Mouse (Mus musculus) midbrain, embryonic 16.5 days (tissue): ENCODE results near the gene Arid3a. TPM values are rescaled to one million over a fixed set of nuclear protein-coding genes. Genes with fewer than 3 reads are reported as not detected.
A peak's percentile ranks its signal among the peaks of the same experiment; 100 is the strongest.
"Not testable (repeated sequence)": the region's sequence is repeated elsewhere in the genome, so short reads cannot be mapped to it uniquely, and the experiment has no call there.

ENCODE experiments used
- ATAC-seq: fragments of 200-750 bp; cut with Nextera tagmentation; 2 replicates; pipeline ENCODE4 v1.8.0; 2017; ENCODE audit warnings: moderate TSS enrichment
- H3K27ac ChIP-seq: fragments of 300-500 bp; sonication (generic); 2 replicates; pipeline ENCODE4 v1.5.1; 2014; ENCODE audit warnings: mild to moderate bottlenecking, low read length, mixed read lengths
- H3K27me3 ChIP-seq: fragments of 300-500 bp; sonication (generic); 2 replicates; pipeline ENCODE4 v1.6.1; 2014; ENCODE audit warnings: low read depth, low read length, mixed read lengths; ENCODE audit not compliant: control insufficient read depth, insufficient read depth
- H3K36me3 ChIP-seq: fragments of 300-500 bp; sonication (generic); 2 replicates; pipeline ENCODE4 v1.6.1; 2014; ENCODE audit warnings: mild to moderate bottlenecking, low read length, moderate library complexity, mixed read lengths; ENCODE audit not compliant: control insufficient read depth, insufficient read depth
- H3K4me1 ChIP-seq: fragments of 300-500 bp; sonication (generic); 2 replicates; pipeline ENCODE4 v1.6.1; 2014; ENCODE audit warnings: mild to moderate bottlenecking, low read length, mixed read lengths; ENCODE audit not compliant: control insufficient read depth, insufficient read depth
- H3K4me2 ChIP-seq: fragments of 300-500 bp; sonication (generic); 2 replicates; pipeline ENCODE4 v1.6.1; 2014; ENCODE audit warnings: mild to moderate bottlenecking, low read length, mixed read lengths
- H3K4me3 ChIP-seq: fragments of 300-500 bp; sonication (generic); 2 replicates; pipeline ENCODE4 v1.5.1; 2014; ENCODE audit warnings: low read depth, mild to moderate bottlenecking, low read length, moderate library complexity, mixed read lengths
- H3K9ac ChIP-seq: fragments of 300-500 bp; sonication (generic); 2 replicates; pipeline ENCODE4 v1.6.1; 2014; ENCODE audit warnings: low read depth, low read length, mixed read lengths
- H3K9me3 ChIP-seq: fragments of 300-500 bp; sonication (generic); replicated peaks from 2 replicates; pipeline ENCODE4 v1.6.1; 2014; ENCODE audit warnings: mild to moderate bottlenecking, low read length, mixed read lengths; ENCODE audit not compliant: control insufficient read depth, poor library complexity, severe bottlenecking
- WGBS: fragments of 180-500 bp; shearing (Covaris S2); extraction: QIAGEN DNeasy Blood & Tissue Kit; methylation state at CpG from one replicate; pipeline ENCODE4 v1.1.7; 2014; 5-methylcytosine and 5-hydroxymethylcytosine counted together
- polyA plus RNA-seq: library from polyadenylated mRNA; unstranded; fragments of >200 nt; fragmentation: Nextera tagmentation; extraction: Ambion mirVana; gene quantifications from 2 replicates; pipeline ENCODE4 v1.2.1, GENCODE M21; 2015

Gene Arid3a
- polyA plus RNA-seq, 1 experiment from 2014 or later: 2.2 TPM

DNA sequence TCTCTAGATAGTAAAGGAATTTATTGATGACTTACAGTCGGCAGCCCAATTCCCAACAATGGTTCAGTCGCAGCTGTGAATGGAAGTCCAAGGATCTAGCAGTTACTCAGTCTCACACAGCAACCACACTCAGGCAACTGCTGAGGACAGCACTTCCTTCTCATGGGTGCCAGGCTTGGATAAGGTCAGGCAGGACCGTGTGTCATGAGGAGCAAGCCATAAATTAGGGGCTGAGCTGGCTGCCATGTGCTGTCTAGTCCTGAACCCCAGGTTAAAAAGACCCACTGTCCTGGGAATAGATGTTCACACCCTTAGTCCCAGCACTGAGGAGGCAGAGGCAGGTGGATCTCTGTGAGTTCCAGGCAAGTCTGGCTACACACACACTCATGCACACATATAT lies 41.9 kb upstream of the Arid3a start:
- not testable (repeated sequence) for ATAC-seq
- WGBS: 83% methylated on average over 2 of the region's 3 CpGs

GRCm38 (mm10) chr10:79886054-79886453 lies 40.8 kb upstream of the Arid3a start, which contains the start of gene Elane:
Elane (plus strand) TSS chr10:79886247.
- no peaks in the 10 kb centered on the region for H3K4me1 ChIP-seq
- H3K36me3 ChIP-seq: no peaks in the 10 kb centered on the region
- WGBS: 86% methylated on average over 6 of the region's 6 CpGs
- H3K4me3 ChIP-seq: no peak within 1 kb of the TSS
- no peak for ATAC-seq
- H3K27ac ChIP-seq: no peak within 1 kb of the TSS
- H3K4me2 ChIP-seq: no peak within 1 kb of the TSS
- no peak within 1 kb of the TSS for H3K9ac ChIP-seq
- H3K9me3 ChIP-seq: no peaks in the 10 kb centered on the region
- H3K27me3 ChIP-seq: peaks cover 6% of the 10 kb centered on the region; the same call in 1 of the 2 replicates

More for the DNA sequence above, 41.9 kb upstream of the Arid3a start:
- not testable (repeated sequence) for H3K9me3 ChIP-seq, H3K36me3 ChIP-seq, H3K27me3 ChIP-seq, H3K9ac ChIP-seq, H3K27ac ChIP-seq, H3K4me1 ChIP-seq, H3K4me3 ChIP-seq, H3K4me2 ChIP-seq

DNA sequence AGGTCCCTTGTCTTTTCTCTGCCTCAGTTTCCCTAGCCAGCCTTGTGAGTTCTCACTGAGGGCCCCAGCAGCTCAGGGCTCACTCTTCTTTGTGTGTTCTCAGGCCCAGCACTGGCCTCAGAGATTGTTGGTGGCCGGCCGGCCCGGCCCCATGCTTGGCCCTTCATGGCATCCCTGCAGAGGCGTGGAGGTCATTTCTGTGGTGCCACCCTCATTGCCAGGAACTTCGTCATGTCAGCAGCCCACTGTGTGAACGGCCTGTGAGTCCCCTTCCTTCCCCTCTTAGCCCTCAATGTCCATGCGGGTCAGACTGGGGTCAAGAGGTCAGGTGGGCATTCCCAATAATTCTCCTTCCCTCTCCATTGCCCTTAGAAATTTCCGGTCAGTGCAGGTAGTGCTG lies 40.2 kb upstream of the Arid3a start:
- no peaks in the 10 kb centered on the region for H3K4me1 ChIP-seq
- ATAC-seq: no peak
- no peaks in the 10 kb centered on the region for H3K36me3 ChIP-seq
- whole genome bisulfite sequencing: 89% methylated on average over 8 of the region's 8 CpGs
- H3K4me2 ChIP-seq: no peak overlapping the region
- no peak overlapping the region for H3K4me3 ChIP-seq
- 0 out of 2 replicates have a peak, but pooled peaks cover 4% of the 10 kb centered on the region for H3K27me3 ChIP-seq
- no peak overlapping the region for H3K27ac ChIP-seq
- H3K9ac ChIP-seq: no peak overlapping the region
- no peaks in the 10 kb centered on the region for H3K9me3 ChIP-seq

DNA sequence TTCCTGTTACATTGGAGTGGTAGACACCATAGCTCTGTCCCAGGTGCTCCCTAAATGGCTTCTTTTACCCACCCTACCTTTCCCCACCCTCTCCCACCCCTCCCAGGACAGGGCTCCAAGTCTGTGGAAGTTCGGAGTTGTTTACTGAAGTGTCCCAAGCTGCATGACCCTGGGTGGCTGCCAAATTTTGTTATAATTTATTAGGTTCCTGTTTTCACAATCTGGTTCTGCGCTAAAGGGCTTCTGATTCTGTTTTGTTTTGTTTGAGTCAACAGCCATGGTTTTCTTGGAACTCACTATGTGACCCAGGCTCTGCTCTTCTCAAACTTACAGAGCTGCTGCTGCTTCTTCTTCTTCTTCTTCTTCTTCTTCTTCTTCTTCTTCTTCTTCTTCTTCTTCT lies 37.5 kb upstream of the Arid3a start:
- no peak overlapping the region for H3K4me2 ChIP-seq
- H3K36me3 ChIP-seq: no peaks in the 10 kb centered on the region
- no peaks in the 10 kb centered on the region for H3K9me3 ChIP-seq
- WGBS: 90% methylated on average over 2 of the region's 2 CpGs
- H3K4me3 ChIP-seq: no peak overlapping the region
- no peaks in the 10 kb centered on the region for H3K4me1 ChIP-seq
- H3K27me3 ChIP-seq: no peaks in the 10 kb centered on the region
- H3K27ac ChIP-seq: no peak overlapping the region
- H3K9ac ChIP-seq: no peak overlapping the region
- ATAC-seq: no peak

DNA sequence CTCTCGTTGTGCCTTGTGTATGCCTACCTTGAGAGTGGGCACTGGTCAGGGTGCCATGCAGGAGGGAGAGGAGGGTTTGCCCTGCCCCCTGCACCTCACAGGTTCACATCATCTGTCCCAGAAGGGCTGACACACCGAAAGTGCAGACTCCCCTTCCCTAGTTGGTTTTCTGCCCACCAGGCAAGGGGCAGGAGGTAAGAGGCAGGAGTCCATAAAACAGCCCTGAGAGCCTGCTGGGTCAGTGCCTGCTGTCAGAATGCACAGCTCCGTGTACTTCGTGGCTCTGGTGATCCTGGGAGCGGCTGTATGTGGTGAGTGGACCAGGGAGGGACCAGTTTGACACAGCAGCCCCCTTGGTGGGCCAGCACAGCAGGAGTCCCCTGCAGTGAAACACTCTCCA lies 36.2 kb upstream of the Arid3a start, which contains the start of gene Cfd:
TSS of gene Cfd (plus strand) at position 184 of the 400 bp plus-strand sequence.
- Histone ChIP-seq H3K9ac (no peak within 1 kb of the TSS), H3K27ac (no peak within 1 kb of the TSS), H3K4me2 (no peak within 1 kb of the TSS), H3K4me3 (no peak within 1 kb of the TSS), H3K4me1 (no peaks in the 10 kb centered on the region), H3K36me3 (peaks cover 3% of the 10 kb centered on the region), H3K27me3 (no peaks in the 10 kb centered on the region), H3K9me3 (no peaks in the 10 kb centered on the region)
- 32% methylated on average over 5 of the region's 5 CpGs for whole genome bisulfite sequencing
- no peak for ATAC-seq

- peaks cover 11% of the 10 kb centered on the region for H3K36me3 ChIP-seq
- not testable (repeated sequence) for H3K9ac ChIP-seq, H3K9me3 ChIP-seq, H3K27me3 ChIP-seq, H3K4me2 ChIP-seq, H3K4me1 ChIP-seq, H3K4me3 ChIP-seq, H3K27ac ChIP-seq
- 0 out of 2 replicates have a peak, but pooled peaks have one; percentile 50 for ATAC-seq
- 45% methylated on average over 22 of the region's 22 CpGs for WGBS
These were observed 34.3 kb upstream of the Arid3a start for GRCm38 (mm10) chr10:79892451-79893118.

- ATAC-seq: no peak
- H3K4me2 ChIP-seq: no peak overlapping the region
- H3K9me3 ChIP-seq: no peaks in the 10 kb centered on the region
- H3K4me1 ChIP-seq: no peaks in the 10 kb centered on the region
- WGBS: 87% methylated on average over 16 of the region's 16 CpGs
- no peaks in the 10 kb centered on the region for H3K27me3 ChIP-seq
- H3K4me3 ChIP-seq: no peak overlapping the region
- no peak overlapping the region for H3K9ac ChIP-seq
- no peak overlapping the region for H3K27ac ChIP-seq
- peaks cover 21% of the 10 kb centered on the region for H3K36me3 ChIP-seq
These were observed 30.5 kb upstream of the Arid3a start for GRCm38 (mm10) chr10:79896306-79896705.

- Histone ChIP-seq H3K27me3 (no peaks in the 10 kb centered on the region), H3K9me3 (no peaks in the 10 kb centered on the region), H3K4me2 (no peak overlapping the region), H3K36me3 (peaks cover 21% of the 10 kb centered on the region), H3K9ac (no peak overlapping the region), H3K27ac (no peak overlapping the region), H3K4me1 (no peaks in the 10 kb centered on the region), H3K4me3 (no peak overlapping the region)
- ATAC-seq: no peak
- 88% methylated on average over 13 of the region's 13 CpGs for WGBS
These were observed 30.0 kb upstream of the Arid3a start for GRCm38 (mm10) chr10:79896814-79897213.

GRCm38 (mm10) chr10:79897316-79898245 lies 29.3 kb upstream of the Arid3a start:
- H3K27me3 ChIP-seq: no peaks in the 10 kb centered on the region
- no peaks in the 10 kb centered on the region for H3K4me1 ChIP-seq
- H3K9ac ChIP-seq: no peak overlapping the region
- H3K36me3 ChIP-seq: peaks cover 21% of the 10 kb centered on the region
- no peak overlapping the region for H3K4me3 ChIP-seq
- H3K9me3 ChIP-seq: no peaks in the 10 kb centered on the region
- ATAC-seq: no peak
- 55% methylated on average over 20 of the region's 20 CpGs for WGBS
- H3K4me2 ChIP-seq: no peak overlapping the region
- H3K27ac ChIP-seq: no peak overlapping the region
